In genomic region chr4:33331147-33331546, GRCm38 (mm10) we compare ENCODE assay signal across 18 mouse cellular contexts.
"Had no signal": no experiment of that assay in that cellular context is flagged by ENCODE, and none has a peak within 500 bp of the region (broad histone marks: within the 10 kb centered on the region; RNA-seq: fewer than 3 reads in every experiment).

No protein-coding gene starts in this region.

- H3K4me1 ChIP-seq: limb, embryonic 10.5 days; limb, embryonic 13.5 days had no signal

- H3K9ac ChIP-seq: limb, embryonic 13.5 days; liver, embryonic 15.5 days had no signal

- H3K4me2 ChIP-seq: limb, embryonic 13.5 days; liver, embryonic 15.5 days; midbrain, embryonic 11.5 days had no signal

- H3K4me3 ChIP-seq: layer of hippocampus, adult 2 months; limb, embryonic 10.5 days; limb, embryonic 13.5 days; liver, embryonic 15.5 days had no signal

- H3K9me3 ChIP-seq: limb, embryonic 10.5 days; limb, embryonic 13.5 days; liver, embryonic 15.5 days had no signal

- H3K27ac ChIP-seq: kidney, postnatal 0 days; layer of hippocampus, adult 2 months; limb, embryonic 10.5 days; limb, embryonic 13.5 days; liver, embryonic 15.5 days; stomach, postnatal 0 days had no signal

- H3K27me3 ChIP-seq: limb, embryonic 13.5 days; liver, embryonic 15.5 days had no signal

- DNase-seq: kidney, adult 2 months; kidney, postnatal 25 days; layer of hippocampus, adult 9-11 months; lung, adult 2 months; lung, postnatal 14 days; lung, postnatal 4 days; midbrain, embryonic 14.5 days; right cerebral cortex, postnatal 14 days; right cerebral cortex, postnatal 4 days; thymus, adult 2 months; thymus, postnatal 14 days had no signal
